Mouse (Mus musculus) stomach, postnatal 0 days (tissue): ENCODE measurements around the gene Atp8a2.

Source experiments
- CTCF ChIP-seq: IDR thresholded peaks from 2 replicates; pipeline ENCODE4 v1.5.1; 2016; ENCODE audit warnings: antibody characterized with exemption, low read depth, mild to moderate bottlenecking, moderate library complexity
- EP300 ChIP-seq: optimal IDR thresholded peaks from 2 replicates; pipeline ENCODE3; 2016; ENCODE audit warnings: antibody characterized with exemption

DNA sequence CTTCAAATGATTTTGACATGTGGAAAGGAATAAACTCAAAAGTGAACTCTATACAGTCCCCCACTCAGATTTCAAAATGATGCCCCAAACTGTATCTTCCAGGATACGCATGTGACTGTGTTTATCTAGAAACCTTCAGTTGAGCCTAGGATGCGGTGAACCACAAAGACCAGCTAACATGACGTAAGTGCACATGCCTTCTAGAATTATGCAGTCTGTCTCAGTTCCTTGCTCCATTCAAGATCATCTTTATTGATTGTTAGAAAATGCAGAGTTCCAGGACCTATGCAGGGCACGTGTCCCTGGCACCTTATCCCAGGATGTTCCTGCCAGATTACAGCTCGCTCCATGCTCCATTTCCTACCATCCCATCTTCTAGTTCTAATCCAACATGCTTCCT, 67.4 kb downstream of the Atp8a2 start:
- TF ChIP-seq CTCF (no peak), EP300 (no peak)
